ENCODE assay signal across 26 mouse cellular contexts in genomic region chr3:142207488-142207887, GRCm38 (mm10). TPM values are rescaled to one million over a fixed set of nuclear protein-coding genes. Genes with fewer than 3 reads are reported as not detected.
"Had no signal": no experiment of that assay in that cellular context is flagged by ENCODE, and none has a peak within 500 bp of the region (broad histone marks: within the 10 kb centered on the region; RNA-seq: fewer than 3 reads in every experiment).

No protein-coding gene starts in this region.

- H3K36me3 ChIP-seq: heart, embryonic 10.5 days; heart, embryonic 12.5 days; hindbrain, embryonic 10.5 days; hindbrain, embryonic 12.5 days; intestine, embryonic 15.5 days; limb, embryonic 10.5 days; limb, embryonic 12.5 days; liver, embryonic 13.5 days; liver, embryonic 15.5 days had no signal

- H3K4me1 ChIP-seq: heart, embryonic 12.5 days; intestine, embryonic 15.5 days; liver, embryonic 13.5 days; liver, embryonic 15.5 days had no signal

- DNase-seq: gastrocnemius, postnatal 14 days; heart, adult 2 months; heart, postnatal 10 days; heart, postnatal 4 days; kidney, adult 2 months; kidney, adult 9 months; kidney, postnatal 10 days; kidney, postnatal 25 days; kidney, postnatal 4 days; liver; liver, embryonic 13.5 days had no signal

- H3K4me3 ChIP-seq: heart, adult 2 months; heart, embryonic 10.5 days; heart, embryonic 12.5 days; hindbrain, embryonic 10.5 days; hindbrain, embryonic 12.5 days; intestine, embryonic 15.5 days; layer of hippocampus, adult 2 months; left cerebral cortex, adult 2 months; limb, embryonic 10.5 days; limb, embryonic 12.5 days; liver, embryonic 13.5 days; liver, embryonic 15.5 days had no signal

- H3K9me3 ChIP-seq: heart, embryonic 10.5 days; heart, embryonic 12.5 days; hindbrain, embryonic 10.5 days; hindbrain, embryonic 12.5 days; intestine, embryonic 15.5 days; limb, embryonic 10.5 days; liver, embryonic 13.5 days; liver, embryonic 15.5 days had no signal

- H3K27ac ChIP-seq: heart, adult 2 months; heart, embryonic 10.5 days; hindbrain, embryonic 10.5 days; hindbrain, embryonic 12.5 days; hindbrain, embryonic 14.5 days; intestine, embryonic 15.5 days; layer of hippocampus, adult 2 months; left cerebral cortex, adult 2 months; limb, embryonic 10.5 days; limb, embryonic 12.5 days; liver, embryonic 13.5 days; liver, embryonic 15.5 days had no signal

- H3K27me3 ChIP-seq: heart, embryonic 12.5 days; hindbrain, embryonic 12.5 days; intestine, embryonic 15.5 days; liver, embryonic 13.5 days; liver, embryonic 15.5 days had no signal

- ATAC-seq: hindbrain, embryonic 16.5 days; inflammation-experienced regulatory T-cells, adult 6 months; intestine, embryonic 15.5 days; intestine, postnatal 0 days had no signal

RNA-seq across cellular contexts. Expression of gene Bmpr1b, which starts 38.3 kb away (rescaled TPM):
- total RNA-seq: granulocyte monocyte progenitor cell, adult 5-6 weeks had no signal
- polyA plus RNA-seq: inflammation-experienced regulatory T-cells, adult 6 months had no signal
